Mouse (Mus musculus) megakaryocyte, embryonic 14.5 days (primary cell): ENCODE measurements around the gene Baat.

Source experiments
- FLI1 ChIP-seq: IDR thresholded peaks from 2 replicates; pipeline ENCODE4 v1.6.1; 2012; ENCODE audit warnings: low read length, inconsistent platforms, mixed read lengths
- GATA1 ChIP-seq: IDR thresholded peaks from 3 replicates; pipeline ENCODE4 v1.6.1; 2012; ENCODE audit warnings: mixed read lengths, low read length, inconsistent platforms, borderline replicate concordance

DNA sequence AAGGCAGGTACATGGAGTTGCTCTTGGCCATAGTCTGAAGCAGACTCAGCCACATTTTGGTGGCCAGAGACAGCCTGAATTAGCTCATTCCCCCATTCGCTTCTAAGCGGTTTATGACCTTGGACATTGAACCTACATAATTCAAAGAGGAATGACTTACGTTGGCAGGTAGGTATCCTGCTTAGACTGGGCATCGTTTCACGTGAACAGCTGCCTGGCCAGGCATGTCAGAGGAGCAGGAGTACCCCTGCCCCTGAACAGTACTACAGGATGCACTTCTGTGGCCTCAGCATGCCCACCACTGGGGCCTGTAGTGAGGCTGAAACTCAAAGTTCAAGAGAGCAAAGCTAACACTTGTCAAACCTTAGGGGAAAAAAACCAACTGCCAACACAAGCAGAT lies 47.0 kb upstream of the Baat start:
- TF ChIP-seq GATA1 (no peak), FLI1 (no peak)
